Mouse (Mus musculus): ENCODE measurements around the gene Sdc3. TPM values are rescaled to one million over a fixed set of nuclear protein-coding genes. Genes with fewer than 3 reads are reported as not detected.

Gene Sdc3
- polyA plus RNA-seq, 2 experiments, result 35.4 to 89.5 TPM

GRCm38 (mm10) chr4:130777647-130778046 is 14.7 kb upstream of the Sdc3 start:
- Histone ChIP-seq H3K9me3 (ENCODE audit: control insufficient read depth, low read length) (no peaks in the 10 kb centered on the region), H3K27ac (replicated peaks; ENCODE audit: low read depth, low read length) (no peak overlapping the region), H3K9ac (ENCODE audit: low read depth, low read length, severe bottlenecking) (no peak overlapping the region), H3K27me3 (ENCODE audit: control insufficient read depth, insufficient read depth, low read length) (no peaks in the 10 kb centered on the region), H3K4me3 (replicated peaks; ENCODE audit: low read length) (no peak overlapping the region), H3K4me2 (replicated peaks; ENCODE audit: low read depth, low read length, severe bottlenecking) (no peak overlapping the region), H3K36me3 (ENCODE audit: control insufficient read depth, insufficient read depth, low read length) (peaks cover 95% of the 10 kb centered on the region), H3K4me1 (ENCODE audit: control insufficient read depth, insufficient read depth, low read length) (no peaks in the 10 kb centered on the region)
- no peak for TF ChIP-seq POLR2A (IDR thresholded peaks at IDR 0.05; ENCODE audit: borderline replicate concordance, extremely low read depth, insufficient read depth, insufficient read length)
- 57% methylated on average over 10 of the region's 10 CpGs for WGBS
- no peak for DNase-seq (ENCODE audit: low spot score)
- no peak for ATAC-seq (ENCODE audit: low FRiP score, low read depth)

- TF ChIP-seq POLR2A (IDR thresholded peaks at IDR 0.05; ENCODE audit: borderline replicate concordance, extremely low read depth, insufficient read depth, insufficient read length), result no peak
- no peak for ATAC-seq (ENCODE audit: low FRiP score, low read depth)
Observed at GRCm38 (mm10) chr4:130779037-130779436, 13.3 kb upstream of the Sdc3 start.

GRCm38 (mm10) chr4:130782492-130782891 is 9.8 kb upstream of the Sdc3 start:
- Histone ChIP-seq H3K9me3 (ENCODE audit: control insufficient read depth, low read length) (no peaks in the 10 kb centered on the region), H3K36me3 (ENCODE audit: control insufficient read depth, insufficient read depth, low read length) (peaks cover 50% of the 10 kb centered on the region), H3K27ac (replicated peaks; ENCODE audit: low read depth, low read length) (no peak overlapping the region), H3K4me3 (replicated peaks; ENCODE audit: low read length) (no peak overlapping the region), H3K4me2 (replicated peaks; ENCODE audit: low read depth, low read length, severe bottlenecking) (no peak overlapping the region), H3K9ac (ENCODE audit: low read depth, low read length, severe bottlenecking) (no peak overlapping the region), H3K27me3 (ENCODE audit: control insufficient read depth, insufficient read depth, low read length) (no peaks in the 10 kb centered on the region), H3K4me1 (ENCODE audit: control insufficient read depth, insufficient read depth, low read length) (peaks cover 3% of the 10 kb centered on the region; the same call in 1 of the 2 replicates)
- no peak for ATAC-seq (ENCODE audit: low FRiP score, low read depth)
- no peak for TF ChIP-seq POLR2A (IDR thresholded peaks at IDR 0.05; ENCODE audit: borderline replicate concordance, extremely low read depth, insufficient read depth, insufficient read length)
- no peak for DNase-seq (ENCODE audit: low spot score)
- 90% methylated on average over 2 of the region's 2 CpGs for WGBS

More at GRCm38 (mm10) chr4:130779037-130779436, 13.3 kb upstream of the Sdc3 start:
- Histone ChIP-seq H3K4me1 (ENCODE audit: control insufficient read depth, insufficient read depth, low read length) (no peaks in the 10 kb centered on the region), H3K27ac (replicated peaks; ENCODE audit: low read depth, low read length) (no peak overlapping the region), H3K9ac (ENCODE audit: low read depth, low read length, severe bottlenecking) (no peak overlapping the region), H3K9me3 (ENCODE audit: control insufficient read depth, low read length) (no peaks in the 10 kb centered on the region), H3K4me3 (replicated peaks; ENCODE audit: low read length) (no peak overlapping the region), H3K4me2 (replicated peaks; ENCODE audit: low read depth, low read length, severe bottlenecking) (no peak overlapping the region), H3K27me3 (ENCODE audit: control insufficient read depth, insufficient read depth, low read length) (no peaks in the 10 kb centered on the region), H3K36me3 (ENCODE audit: control insufficient read depth, insufficient read depth, low read length) (peaks cover 82% of the 10 kb centered on the region)
- no peak for DNase-seq (ENCODE audit: low spot score)
- WGBS, result 70% methylated on average over 3 of the region's 3 CpGs

GRCm38 (mm10) chr4:130784755-130785154 is 7.6 kb upstream of the Sdc3 start:
- Histone ChIP-seq H3K4me2 (replicated peaks; ENCODE audit: low read depth, low read length, severe bottlenecking) (no peak overlapping the region), H3K27ac (replicated peaks; ENCODE audit: low read depth, low read length) (no peak overlapping the region), H3K4me1 (ENCODE audit: control insufficient read depth, insufficient read depth, low read length) (peaks cover 3% of the 10 kb centered on the region; the same call in 1 of the 2 replicates), H3K27me3 (ENCODE audit: control insufficient read depth, insufficient read depth, low read length) (no peaks in the 10 kb centered on the region), H3K9ac (ENCODE audit: low read depth, low read length, severe bottlenecking) (no peak overlapping the region), H3K9me3 (ENCODE audit: control insufficient read depth, low read length) (no peaks in the 10 kb centered on the region), H3K4me3 (replicated peaks; ENCODE audit: low read length) (no peak overlapping the region), H3K36me3 (ENCODE audit: control insufficient read depth, insufficient read depth, low read length) (peaks cover 28% of the 10 kb centered on the region)
- DNase-seq (ENCODE audit: low spot score) (peak; percentile 70), ATAC-seq (ENCODE audit: low FRiP score, low read depth) (peak; percentile 17; the same call in 1 of the 2 replicates)
- no peak for TF ChIP-seq POLR2A (IDR thresholded peaks at IDR 0.05; ENCODE audit: borderline replicate concordance, extremely low read depth, insufficient read depth, insufficient read length)
- 9% methylated on average over 4 of the region's 4 CpGs for WGBS

DNA sequence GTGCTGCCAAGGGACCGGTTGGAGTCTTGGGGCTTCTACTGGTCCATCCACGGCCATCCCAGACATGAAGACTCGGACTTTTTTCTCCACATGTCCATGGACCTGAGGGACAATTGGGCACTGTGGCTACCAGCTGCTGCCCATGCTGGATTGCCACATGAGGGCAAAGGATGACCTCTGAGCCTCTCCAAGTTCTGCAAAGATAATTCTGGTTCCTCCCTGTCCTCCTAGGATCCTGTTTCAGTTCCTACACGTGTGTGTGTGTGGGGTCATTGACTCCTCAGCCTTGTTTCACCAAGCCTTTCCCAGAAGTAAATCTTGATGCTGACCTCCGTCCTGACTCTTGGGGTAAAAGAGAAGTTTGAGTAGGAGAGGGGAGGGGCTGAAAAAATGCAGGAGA is 4.8 kb upstream of the Sdc3 start:
- Histone ChIP-seq H3K27me3 (ENCODE audit: control insufficient read depth, insufficient read depth, low read length) (no peaks in the 10 kb centered on the region), H3K4me2 (replicated peaks; ENCODE audit: low read depth, low read length, severe bottlenecking) (no peak overlapping the region), H3K4me3 (replicated peaks; ENCODE audit: low read length) (no peak overlapping the region), H3K9me3 (ENCODE audit: control insufficient read depth, low read length) (no peaks in the 10 kb centered on the region), H3K9ac (ENCODE audit: low read depth, low read length, severe bottlenecking) (no peak overlapping the region), H3K4me1 (ENCODE audit: control insufficient read depth, insufficient read depth, low read length) (peaks cover 6% of the 10 kb centered on the region), H3K27ac (replicated peaks; ENCODE audit: low read depth, low read length) (no peak overlapping the region), H3K36me3 (ENCODE audit: control insufficient read depth, insufficient read depth, low read length) (peaks cover 2% of the 10 kb centered on the region; the same call in 1 of the 2 replicates)
- TF ChIP-seq POLR2A (IDR thresholded peaks at IDR 0.05; ENCODE audit: borderline replicate concordance, extremely low read depth, insufficient read depth, insufficient read length), result no peak
- ATAC-seq (ENCODE audit: low FRiP score, low read depth) (no peak), DNase-seq (ENCODE audit: low spot score) (no peak)
- WGBS, result 79% methylated on average over 5 of the region's 5 CpGs

DNA sequence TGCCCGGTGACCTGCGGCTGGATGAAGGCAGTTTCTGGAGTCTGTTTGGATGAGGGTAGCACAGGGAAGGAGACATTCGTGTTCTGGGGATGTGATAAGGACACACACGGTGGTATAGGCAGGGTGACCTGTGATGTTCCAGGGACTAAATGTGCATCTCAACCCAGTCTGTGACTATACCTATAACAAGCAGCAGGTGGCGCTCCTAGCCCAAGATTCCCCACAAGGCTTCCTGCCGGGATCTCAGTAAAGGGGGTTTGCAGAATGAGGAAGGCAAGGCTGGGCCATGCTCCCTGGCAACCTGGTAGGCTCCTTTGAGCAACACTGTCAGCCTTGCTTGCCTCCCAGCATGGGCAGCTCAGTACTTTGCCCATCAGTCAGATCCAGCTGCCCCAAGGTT is 2.2 kb upstream of the Sdc3 start:
- Histone ChIP-seq H3K4me2 (replicated peaks; ENCODE audit: low read depth, low read length, severe bottlenecking) (no peak overlapping the region), H3K9ac (ENCODE audit: low read depth, low read length, severe bottlenecking) (no peak overlapping the region), H3K27me3 (ENCODE audit: control insufficient read depth, insufficient read depth, low read length) (no peaks in the 10 kb centered on the region), H3K4me3 (replicated peaks; ENCODE audit: low read length) (no peak overlapping the region), H3K4me1 (ENCODE audit: control insufficient read depth, insufficient read depth, low read length) (peaks cover 9% of the 10 kb centered on the region), H3K9me3 (ENCODE audit: control insufficient read depth, low read length) (no peaks in the 10 kb centered on the region), H3K27ac (replicated peaks; ENCODE audit: low read depth, low read length) (no peak overlapping the region), H3K36me3 (ENCODE audit: control insufficient read depth, insufficient read depth, low read length) (no peaks in the 10 kb centered on the region)
- no peak for TF ChIP-seq POLR2A (IDR thresholded peaks at IDR 0.05; ENCODE audit: borderline replicate concordance, extremely low read depth, insufficient read depth, insufficient read length)
- peak; percentile 85 for DNase-seq (ENCODE audit: low spot score)
- ATAC-seq (ENCODE audit: low FRiP score, low read depth), result peak; percentile 34; the same call in 1 of the 2 replicates
- 8% methylated on average over 6 of the region's 6 CpGs for WGBS
